Mouse (Mus musculus): ENCODE data around the gene Dnase1l2. TPM values are rescaled to one million over a fixed set of nuclear protein-coding genes. Genes with fewer than 3 reads are reported as not detected.

The Dnase1l2 gene
- polyA plus RNA-seq, 1 experiment from 2014 or later, result 0.73 TPM

DNA sequence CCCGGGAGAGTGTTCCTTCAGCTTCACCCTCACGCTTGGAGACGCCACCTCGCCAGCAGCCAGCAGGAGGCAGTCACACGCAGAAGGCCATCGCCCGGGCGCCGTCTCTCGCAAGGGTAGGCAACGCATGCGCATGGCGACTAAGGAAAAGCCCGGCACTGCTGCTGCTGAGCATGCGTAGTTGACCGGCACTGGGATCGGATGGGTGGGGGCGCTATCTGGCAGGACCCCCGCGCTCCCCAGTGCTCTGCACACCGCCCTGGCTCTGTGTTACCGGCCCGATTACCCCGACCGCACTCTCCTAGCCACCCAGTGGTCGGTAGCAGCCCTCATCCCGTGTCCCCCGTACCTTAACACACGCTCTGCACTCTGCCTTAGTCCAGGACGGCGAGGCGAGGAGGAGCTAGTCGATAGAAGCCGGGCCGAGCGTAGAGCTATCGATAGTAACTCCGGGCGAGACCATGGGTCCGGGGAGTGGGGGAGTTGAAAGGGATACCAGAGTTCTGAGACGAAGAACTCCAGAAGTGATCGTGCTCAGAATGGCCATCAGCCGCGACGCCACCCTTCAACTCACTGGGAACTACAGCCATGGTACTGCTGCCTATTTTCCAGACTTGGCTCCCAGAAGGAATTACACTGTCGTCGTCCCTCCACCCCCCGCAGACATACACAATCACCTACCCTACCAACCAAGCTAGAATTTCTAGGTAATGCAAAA lies 35.9 kb upstream of the Dnase1l2 start, which contains the start of gene Mlst8:
Gene Mlst8 (minus strand): TSS at position 416 of the 718 bp plus-strand sequence.
- Histone ChIP-seq H3K27ac (ENCODE audit: low read depth, low read length) (peak within 1 kb of the TSS; percentile 88), H3K9me3 (ENCODE audit: control insufficient read depth) (no peaks in the 10 kb centered on the region), H3K9ac (ENCODE audit: low read depth, low read length) (peak within 1 kb of the TSS; percentile 73), H3K4me3 (ENCODE audit: low read depth, low read length) (peak within 1 kb of the TSS; percentile 87), H3K36me3 (ENCODE audit: control insufficient read depth, insufficient read depth) (peaks cover 40% of the 10 kb centered on the region), H3K4me2 (replicated peaks; ENCODE audit: low read depth) (peak within 1 kb of the TSS; percentile 65), H3K4me1 (replicated peaks; ENCODE audit: control insufficient read depth, insufficient read depth, low read length) (peaks cover 8% of the 10 kb centered on the region), H3K27me3 (replicated peaks; ENCODE audit: control insufficient read depth, insufficient read depth, low read length) (no peaks in the 10 kb centered on the region)
- under 1% methylated on average over 48 of the region's 48 CpGs for WGBS
- ATAC-seq, result peak; percentile 93
- peak; percentile 96 for TF ChIP-seq CTCF (IDR thresholded peaks at IDR 0.05; ENCODE audit: low read depth)

DNA sequence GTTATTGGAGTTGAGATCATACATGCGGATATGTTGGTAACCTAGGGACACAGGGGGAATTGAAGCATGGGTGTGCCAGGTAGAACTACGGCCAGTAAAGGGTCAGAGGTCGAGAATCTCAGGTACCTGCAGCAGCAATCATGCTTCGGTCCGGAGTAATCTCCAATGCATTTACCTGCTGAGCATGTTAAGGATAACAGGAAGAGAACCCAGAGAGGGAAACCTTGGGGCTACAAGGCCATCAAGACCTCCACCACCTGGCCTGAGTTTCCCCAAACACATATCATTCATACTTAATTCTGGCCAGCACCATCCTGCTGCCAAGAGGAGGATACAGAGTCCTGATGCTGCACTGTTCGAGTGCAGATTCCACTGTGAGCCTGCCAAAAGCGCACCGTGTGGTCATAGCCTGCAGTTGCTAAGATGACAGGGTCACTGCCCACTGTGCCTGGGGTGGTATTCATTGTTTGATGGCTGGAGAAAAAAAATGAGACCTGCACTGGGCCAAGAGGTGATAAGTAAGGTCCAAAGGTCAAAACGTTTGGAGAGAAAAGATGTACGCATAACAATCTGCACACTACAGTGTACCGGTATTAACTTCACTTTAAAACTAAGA lies 35.2 kb upstream of the Dnase1l2 start:
- Histone ChIP-seq H3K9ac (ENCODE audit: low read depth, low read length) (peak overlapping the region; percentile 73), H3K27me3 (replicated peaks; ENCODE audit: control insufficient read depth, insufficient read depth, low read length) (no peaks in the 10 kb centered on the region), H3K9me3 (ENCODE audit: control insufficient read depth) (no peaks in the 10 kb centered on the region), H3K4me2 (replicated peaks; ENCODE audit: low read depth) (peak overlapping the region; percentile 65), H3K4me1 (replicated peaks; ENCODE audit: control insufficient read depth, insufficient read depth, low read length) (peaks cover 8% of the 10 kb centered on the region), H3K4me3 (ENCODE audit: low read depth, low read length) (peak overlapping the region; percentile 87), H3K36me3 (ENCODE audit: control insufficient read depth, insufficient read depth) (peaks cover 40% of the 10 kb centered on the region), H3K27ac (ENCODE audit: low read depth, low read length) (peak overlapping the region; percentile 88; the same call in 1 of the 2 replicates)
- 25% methylated on average over 11 of the region's 11 CpGs for WGBS
- no peak for TF ChIP-seq CTCF (IDR thresholded peaks at IDR 0.05; ENCODE audit: low read depth)
- peak; percentile 24 for ATAC-seq

- Histone ChIP-seq H3K4me3 (ENCODE audit: low read depth, low read length) (peak overlapping the region; percentile 87; the same call in 1 of the 2 replicates), H3K4me2 (replicated peaks; ENCODE audit: low read depth) (peak overlapping the region; percentile 65), H3K9me3 (ENCODE audit: control insufficient read depth) (no peaks in the 10 kb centered on the region), H3K27me3 (replicated peaks; ENCODE audit: control insufficient read depth, insufficient read depth, low read length) (no peaks in the 10 kb centered on the region), H3K27ac (ENCODE audit: low read depth, low read length) (0 out of 2 replicates have a peak overlapping the region, but pooled peaks have one; percentile 88), H3K4me1 (replicated peaks; ENCODE audit: control insufficient read depth, insufficient read depth, low read length) (peaks cover 8% of the 10 kb centered on the region), H3K9ac (ENCODE audit: low read depth, low read length) (no peak overlapping the region), H3K36me3 (ENCODE audit: control insufficient read depth, insufficient read depth) (peaks cover 40% of the 10 kb centered on the region)
- 87% methylated on average over 20 of the region's 20 CpGs for WGBS
- TF ChIP-seq CTCF (IDR thresholded peaks at IDR 0.05; ENCODE audit: low read depth), result no peak
- ATAC-seq, result no peak
Observed at GRCm38 (mm10) chr17:24477053-24477984, 34.4 kb upstream of the Dnase1l2 start.

DNA sequence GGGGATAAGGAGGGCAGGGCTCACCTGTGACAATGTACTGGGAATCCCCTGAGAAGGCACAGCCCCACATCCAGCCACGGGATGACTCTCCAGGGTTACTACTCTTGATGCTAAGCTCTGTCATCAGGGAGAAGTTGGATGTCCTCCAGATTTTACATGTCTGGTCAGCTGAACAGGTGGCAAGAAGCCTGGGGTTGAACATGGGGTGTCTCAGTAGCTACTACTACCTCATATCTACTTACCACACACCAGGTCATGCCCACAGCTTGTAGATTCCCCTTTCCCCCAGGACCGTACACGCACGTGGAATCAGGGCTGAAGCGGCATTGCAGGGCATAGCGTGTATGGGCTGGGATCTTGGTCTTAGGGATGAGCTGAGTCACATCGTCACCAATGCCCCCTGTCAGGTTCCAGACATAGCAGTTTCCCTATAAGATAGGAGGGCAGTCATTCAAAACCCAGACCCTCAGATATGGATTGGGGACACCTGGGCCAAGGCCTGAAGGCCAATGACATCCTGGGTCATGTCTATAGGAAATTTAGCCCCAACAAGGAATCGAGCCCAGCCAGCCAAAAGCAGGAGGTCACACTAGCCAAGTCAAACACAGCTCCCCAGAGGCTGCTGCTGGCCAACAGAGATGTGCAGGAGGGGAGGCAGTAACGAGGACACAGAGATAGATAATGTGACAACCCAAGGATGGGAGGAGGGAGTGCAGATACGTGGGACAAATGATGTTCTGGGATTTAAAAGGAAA lies 33.3 kb upstream of the Dnase1l2 start:
- TF ChIP-seq CTCF (IDR thresholded peaks at IDR 0.05; ENCODE audit: low read depth), result no peak
- Histone ChIP-seq H3K27ac (ENCODE audit: low read depth, low read length) (no peak overlapping the region), H3K4me3 (ENCODE audit: low read depth, low read length) (no peak overlapping the region), H3K36me3 (ENCODE audit: control insufficient read depth, insufficient read depth) (peaks cover 40% of the 10 kb centered on the region), H3K4me1 (replicated peaks; ENCODE audit: control insufficient read depth, insufficient read depth, low read length) (peaks cover 8% of the 10 kb centered on the region), H3K4me2 (replicated peaks; ENCODE audit: low read depth) (no peak overlapping the region), H3K9me3 (ENCODE audit: control insufficient read depth) (no peaks in the 10 kb centered on the region), H3K27me3 (replicated peaks; ENCODE audit: control insufficient read depth, insufficient read depth, low read length) (no peaks in the 10 kb centered on the region), H3K9ac (ENCODE audit: low read depth, low read length) (no peak overlapping the region)
- WGBS, result 90% methylated on average over 10 of the region's 10 CpGs
- no peak for ATAC-seq

- H3K4me3 ChIP-seq (ENCODE audit: low read depth, low read length), result no peak overlapping the region
- no peak overlapping the region for H3K4me2 ChIP-seq (replicated peaks; ENCODE audit: low read depth)
- ATAC-seq, result no peak
- H3K27me3 ChIP-seq (replicated peaks; ENCODE audit: control insufficient read depth, insufficient read depth, low read length), result no peaks in the 10 kb centered on the region
- no peak for TF ChIP-seq CTCF (IDR thresholded peaks at IDR 0.05; ENCODE audit: low read depth)
- no peak overlapping the region for H3K27ac ChIP-seq (ENCODE audit: low read depth, low read length)
- no peak overlapping the region for H3K9ac ChIP-seq (ENCODE audit: low read depth, low read length)
- peaks cover 40% of the 10 kb centered on the region for H3K36me3 ChIP-seq (ENCODE audit: control insufficient read depth, insufficient read depth)
- peaks cover 8% of the 10 kb centered on the region for H3K4me1 ChIP-seq (replicated peaks; ENCODE audit: control insufficient read depth, insufficient read depth, low read length)
- 85% methylated on average over 6 of the region's 6 CpGs for WGBS
- no peaks in the 10 kb centered on the region for H3K9me3 ChIP-seq (ENCODE audit: control insufficient read depth)
Observed at GRCm38 (mm10) chr17:24475586-24475985, 32.7 kb upstream of the Dnase1l2 start.
